Mouse (Mus musculus) lung, adult 2 months (tissue): ENCODE data around the gene Actl6b.

Source experiments
- CTCF ChIP-seq: fragments of 200-500 bp; IDR thresholded peaks from 2 replicates; pipeline ENCODE4 v1.5.1; 2011; ENCODE audit warnings: mild to moderate bottlenecking, low read length, control low read depth; ENCODE audit not compliant: insufficient read depth
- POLR2A ChIP-seq: fragments of 200-500 bp; IDR thresholded peaks from 2 replicates; pipeline ENCODE4 v1.6.1; 2011; ENCODE audit warnings: low read depth, mild to moderate bottlenecking, control low read depth, low read length, borderline replicate concordance; ENCODE audit errors: extremely low read depth

DNA sequence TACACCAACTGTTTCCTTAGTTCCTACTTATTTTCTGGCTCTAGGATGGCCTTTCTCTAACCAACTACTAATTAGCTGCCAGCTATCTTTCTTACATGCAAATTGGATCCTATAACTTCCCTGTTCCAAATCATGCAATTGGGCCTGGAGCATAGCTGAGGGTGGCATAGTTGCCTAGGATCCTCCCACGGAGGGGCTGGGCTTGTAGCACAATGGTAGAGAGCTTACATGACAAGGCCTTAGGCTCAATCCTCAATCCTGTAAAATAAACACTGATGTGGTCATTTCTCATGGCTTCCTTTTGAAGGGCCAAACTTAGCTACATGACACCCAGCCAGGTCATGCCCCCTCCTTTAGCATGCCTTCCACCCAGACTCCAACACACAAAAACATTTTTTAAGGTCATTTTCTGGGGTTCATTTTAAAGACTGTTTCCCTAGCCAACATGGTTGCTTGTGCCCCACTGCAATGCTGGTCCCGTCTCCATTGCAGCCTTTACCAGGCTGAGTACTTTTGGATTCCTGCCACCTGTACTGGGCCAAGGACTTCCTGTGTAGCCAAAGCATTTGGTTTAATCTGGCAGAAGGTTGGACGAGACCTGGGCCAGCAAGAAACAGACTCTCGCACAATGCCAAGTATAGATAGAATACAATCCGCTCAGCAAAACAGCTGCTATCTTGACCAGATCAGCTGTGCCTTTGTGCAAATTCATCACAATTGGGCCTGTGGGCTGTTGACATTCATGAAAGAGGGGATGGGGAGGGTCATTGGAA is 11.4 kb upstream of the Actl6b start:
- TF ChIP-seq CTCF (no peak), POLR2A (no peak)
